Mouse (Mus musculus) erythroblast, embryonic 14.5 days (primary cell): Measurements from ENCODE around the gene Ppm1n.

Experiments used
- GATA1 ChIP-seq: IDR thresholded peaks from 2 replicates; pipeline ENCODE4 v1.6.1; 2012; ENCODE audit warnings: low read length, inconsistent platforms, mixed read lengths
- TAL1 ChIP-seq: IDR thresholded peaks from 3 replicates; pipeline ENCODE4 v1.6.1; 2012; ENCODE audit warnings: low read length, inconsistent platforms, mixed read lengths

DNA sequence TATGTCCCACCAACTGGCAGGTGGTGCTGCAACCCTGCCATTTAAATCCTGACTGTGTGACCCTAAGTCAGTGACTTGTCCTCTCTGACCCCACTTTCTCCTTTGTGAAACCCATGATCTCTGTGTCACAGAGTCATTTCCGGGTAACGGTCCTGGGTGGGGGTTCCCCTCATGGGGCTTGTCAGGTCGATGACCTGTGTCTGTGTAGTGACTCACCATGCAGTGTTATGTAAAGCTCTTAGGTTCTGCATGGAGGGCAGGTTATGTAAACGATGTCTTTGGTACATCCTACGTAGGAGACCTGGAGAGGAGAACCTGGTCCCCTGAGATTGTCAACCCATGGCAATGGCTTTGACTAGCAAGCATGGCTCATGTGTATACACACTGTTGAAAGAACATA, 41.6 kb upstream of the Ppm1n start:
- TF ChIP-seq TAL1 (no peak), GATA1 (no peak)
